Mouse (Mus musculus) C2C12 (cell line): ENCODE results near the gene L3mbtl4.

Source experiments
- CEBPB ChIP-seq: IDR thresholded peaks from one replicate; pipeline ENCODE4 v1.6.1; 2011; ENCODE audit warnings: low read depth, mild to moderate bottlenecking, control low read depth, moderate library complexity
- CTCF ChIP-seq: IDR thresholded peaks from one replicate; pipeline ENCODE4 v1.5.1; 2011; ENCODE audit not compliant: control insufficient read depth, insufficient read depth, insufficient read length
- FOSL1 ChIP-seq: IDR thresholded peaks from one replicate; pipeline ENCODE4 v1.8.0; 2011; ENCODE audit warnings: mild to moderate bottlenecking, low read length; ENCODE audit not compliant: poor library complexity, insufficient read depth, severe bottlenecking
- MAX ChIP-seq: IDR thresholded peaks from one replicate; pipeline ENCODE4 v1.6.1; 2011; ENCODE audit warnings: mild to moderate bottlenecking, control low read depth
- MYOD1 ChIP-seq: IDR thresholded peaks from one replicate; pipeline ENCODE4 v1.6.1; 2011; ENCODE audit warnings: low read depth; ENCODE audit not compliant: control insufficient read depth, insufficient read length

DNA sequence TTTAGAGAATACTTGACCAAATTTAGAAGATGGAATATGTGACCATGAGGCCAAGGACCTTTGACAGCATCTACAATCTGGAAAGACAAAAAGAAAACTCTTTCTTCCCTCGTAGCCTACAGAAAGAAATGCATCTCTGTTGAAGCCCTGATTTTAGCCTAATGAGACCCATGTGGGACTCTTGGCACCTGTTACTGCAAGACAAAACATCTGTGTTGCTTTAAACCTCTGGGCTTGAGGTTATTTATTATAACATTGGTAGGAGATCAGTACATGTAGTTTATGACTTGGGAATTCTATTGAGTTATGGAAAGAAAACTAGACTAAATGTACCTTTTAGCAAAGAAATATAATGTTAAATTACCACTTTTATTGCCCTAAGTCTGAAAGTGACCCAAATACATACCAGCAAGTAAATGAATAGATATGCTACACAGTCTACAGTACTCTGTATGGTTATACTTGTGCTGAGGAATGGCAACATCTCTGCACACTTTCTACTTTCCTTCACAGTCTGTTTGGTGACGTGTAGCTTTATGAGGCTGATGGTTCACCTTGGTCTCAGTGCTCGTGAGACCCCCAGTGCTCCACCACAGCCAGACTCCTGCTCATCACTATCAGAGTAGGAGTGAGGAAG is 65.4 kb downstream of the L3mbtl4 start:
- TF ChIP-seq MYOD1 = no peak
- no peak for TF ChIP-seq CTCF
- no peak for TF ChIP-seq MAX
- TF ChIP-seq FOSL1 = no peak
- no peak for TF ChIP-seq CEBPB
